Mouse (Mus musculus) thymus, adult 2 months (tissue): ENCODE measurements around the gene Rhoc.

Experiments
- CTCF ChIP-seq: fragments of 200-500 bp; IDR thresholded peaks from 2 replicates; pipeline ENCODE4 v1.5.1; 2012; ENCODE audit warnings: mild to moderate bottlenecking, control low read depth, low read length, moderate library complexity, borderline replicate concordance; ENCODE audit not compliant: control insufficient read depth, poor library complexity, insufficient read depth; ENCODE audit errors: extremely low read depth
- POLR2A ChIP-seq: fragments of 200-500 bp; IDR thresholded peaks from 2 replicates; pipeline ENCODE4 v1.6.1; 2012; ENCODE audit warnings: mild to moderate bottlenecking, low read length, control low read depth, moderate library complexity; ENCODE audit not compliant: control insufficient read depth, poor library complexity, insufficient read depth; ENCODE audit errors: extremely low read depth

- TF ChIP-seq POLR2A (no peak), CTCF (no peak)
Observed at GRCm38 (mm10) chr3:104790401-104790937, 2.3 kb downstream of the Rhoc start.
